Mouse (Mus musculus): ENCODE data around the gene Ccr10. TPM values are rescaled to one million over a fixed set of nuclear protein-coding genes. Genes with fewer than 3 reads are reported as not detected.

Ccr10 gene
- polyA plus RNA-seq, 1 experiment, result 1.0 TPM

GRCm38 (mm10) chr11:101192646-101193045 lies 17.4 kb upstream of the Ccr10 start:
- peak overlapping the region; percentile 22; the same call in 1 of the 2 replicates for H3K27ac ChIP-seq (ENCODE audit: insufficient read depth, low read length)
- H3K4me3 ChIP-seq (replicated peaks; ENCODE audit: insufficient read depth, low read depth, low read length), result no peak overlapping the region
- H3K27me3 ChIP-seq (ENCODE audit: control insufficient read depth, insufficient read depth, low read length), result no peaks in the 10 kb centered on the region
- H3K4me1 ChIP-seq (ENCODE audit: control insufficient read depth, insufficient read depth, low read length), result peaks cover 60% of the 10 kb centered on the region
- DNase-seq, result peak; percentile 53 to 58
- TF ChIP-seq POLR2A (IDR thresholded peaks at IDR 0.05; ENCODE audit: borderline replicate concordance, insufficient read depth, low read length), result no peak
- 30% methylated on average over 6 of the region's 6 CpGs for WGBS

GRCm38 (mm10) chr11:101191919-101192470 lies 16.8 kb upstream of the Ccr10 start:
- 18% methylated on average over 4 of the region's 4 CpGs for WGBS
- peak; percentile 38 to 52 for DNase-seq
- no peak overlapping the region for H3K4me3 ChIP-seq (replicated peaks; ENCODE audit: insufficient read depth, low read depth, low read length)
- no peak for TF ChIP-seq POLR2A (IDR thresholded peaks at IDR 0.05; ENCODE audit: borderline replicate concordance, insufficient read depth, low read length)
- TF ChIP-seq CTCF (IDR thresholded peaks at IDR 0.05; ENCODE audit: borderline replicate concordance, insufficient read depth, low read depth, low read length), result no peak
- peak overlapping the region; percentile 100; the same call in 1 of the 2 replicates for H3K27ac ChIP-seq (ENCODE audit: insufficient read depth, low read length)
- H3K4me1 ChIP-seq (ENCODE audit: control insufficient read depth, insufficient read depth, low read length), result peaks cover 66% of the 10 kb centered on the region
- H3K27me3 ChIP-seq (ENCODE audit: control insufficient read depth, insufficient read depth, low read length), result no peaks in the 10 kb centered on the region

GRCm38 (mm10) chr11:101190913-101191907 lies 16.0 kb upstream of the Ccr10 start:
- Histone ChIP-seq H3K27ac (ENCODE audit: insufficient read depth, low read length) (peak overlapping the region; percentile 100), H3K27me3 (ENCODE audit: control insufficient read depth, insufficient read depth, low read length) (no peaks in the 10 kb centered on the region), H3K4me1 (ENCODE audit: control insufficient read depth, insufficient read depth, low read length) (peaks cover 70% of the 10 kb centered on the region), H3K4me3 (replicated peaks; ENCODE audit: insufficient read depth, low read depth, low read length) (no peak overlapping the region)
- WGBS, result 22% methylated on average over 17 of the region's 17 CpGs
- TF ChIP-seq CTCF (IDR thresholded peaks at IDR 0.05; ENCODE audit: borderline replicate concordance, insufficient read depth, low read depth, low read length) (no peak), POLR2A (IDR thresholded peaks at IDR 0.05; ENCODE audit: borderline replicate concordance, insufficient read depth, low read length) (peak; percentile 44; the same call in 1 of the 2 replicates)
- DNase-seq, result peak; percentile 62

- peak; percentile 49 to 54 for DNase-seq
- TF ChIP-seq CTCF (IDR thresholded peaks at IDR 0.05; ENCODE audit: borderline replicate concordance, insufficient read depth, low read depth, low read length) (no peak), POLR2A (IDR thresholded peaks at IDR 0.05; ENCODE audit: borderline replicate concordance, insufficient read depth, low read length) (no peak)
- Histone ChIP-seq H3K27ac (ENCODE audit: insufficient read depth, low read length) (peak overlapping the region; percentile 100), H3K4me1 (ENCODE audit: control insufficient read depth, insufficient read depth, low read length) (peaks cover 76% of the 10 kb centered on the region), H3K4me3 (replicated peaks; ENCODE audit: insufficient read depth, low read depth, low read length) (no peak overlapping the region), H3K27me3 (ENCODE audit: control insufficient read depth, insufficient read depth, low read length) (no peaks in the 10 kb centered on the region)
- WGBS, result 9% methylated on average over 8 of the region's 8 CpGs
These were observed 15.1 kb upstream of the Ccr10 start for GRCm38 (mm10) chr11:101190181-101190912.

- peak; percentile 88 to 98 for DNase-seq
- H3K4me3 ChIP-seq (replicated peaks; ENCODE audit: insufficient read depth, low read depth, low read length), result no peak overlapping the region
- TF ChIP-seq POLR2A (IDR thresholded peaks at IDR 0.05; ENCODE audit: borderline replicate concordance, insufficient read depth, low read length) (peak; percentile 12; the same call in 1 of the 2 replicates), CTCF (IDR thresholded peaks at IDR 0.05; ENCODE audit: borderline replicate concordance, insufficient read depth, low read depth, low read length) (no peak)
- H3K27ac ChIP-seq (ENCODE audit: insufficient read depth, low read length), result peak overlapping the region; percentile 100
- peaks cover 82% of the 10 kb centered on the region for H3K4me1 ChIP-seq (ENCODE audit: control insufficient read depth, insufficient read depth, low read length)
- H3K27me3 ChIP-seq (ENCODE audit: control insufficient read depth, insufficient read depth, low read length), result no peaks in the 10 kb centered on the region
- WGBS, result under 1% methylated on average over 6 of the region's 6 CpGs
These were observed 14.4 kb upstream of the Ccr10 start for GRCm38 (mm10) chr11:101189495-101190180.

- DNase-seq, result peak; percentile 90 to 96
- Histone ChIP-seq H3K27me3 (ENCODE audit: control insufficient read depth, insufficient read depth, low read length) (no peaks in the 10 kb centered on the region), H3K4me1 (ENCODE audit: control insufficient read depth, insufficient read depth, low read length) (peaks cover 88% of the 10 kb centered on the region), H3K4me3 (replicated peaks; ENCODE audit: insufficient read depth, low read depth, low read length) (peak overlapping the region; percentile 40), H3K27ac (ENCODE audit: insufficient read depth, low read length) (peak overlapping the region; percentile 93)
- TF ChIP-seq CTCF (IDR thresholded peaks at IDR 0.05; ENCODE audit: borderline replicate concordance, insufficient read depth, low read depth, low read length) (no peak), POLR2A (IDR thresholded peaks at IDR 0.05; ENCODE audit: borderline replicate concordance, insufficient read depth, low read length) (peak; percentile 51; the same call in 1 of the 2 replicates)
- 14% methylated on average over 11 of the region's 11 CpGs for WGBS
These were observed 13.0 kb upstream of the Ccr10 start for GRCm38 (mm10) chr11:101188166-101188805.

Measured in cerebellum, adult 2 months (tissue).